Mouse (Mus musculus): ENCODE measurements around the gene Klf12.
"Not testable (repeated sequence)": the region's sequence is repeated elsewhere in the genome, so short reads cannot be mapped to it uniquely, and the experiment has no call there.

Gene Klf12

DNA sequence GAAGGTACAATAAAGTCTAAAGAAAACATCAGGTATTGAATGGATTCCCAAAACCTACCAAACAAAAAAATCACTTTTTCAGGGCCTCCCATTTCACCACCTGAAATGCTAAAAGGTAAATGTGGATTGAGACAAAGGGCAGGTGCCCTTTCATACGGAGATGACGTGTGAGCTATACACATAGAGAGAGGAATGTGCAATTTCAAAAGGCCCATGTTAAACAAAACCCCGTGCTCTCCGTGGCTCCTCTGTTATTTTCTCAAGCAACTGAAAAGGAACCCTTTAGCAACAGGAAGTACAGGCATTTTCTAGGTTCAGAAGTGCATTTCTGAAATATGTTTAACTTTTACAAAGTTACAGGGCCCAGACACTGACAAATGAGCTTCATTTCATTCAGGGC is 399.4 kb downstream of the Klf12 start:
- DNase-seq (ENCODE audit: low read depth): no peak

DNA sequence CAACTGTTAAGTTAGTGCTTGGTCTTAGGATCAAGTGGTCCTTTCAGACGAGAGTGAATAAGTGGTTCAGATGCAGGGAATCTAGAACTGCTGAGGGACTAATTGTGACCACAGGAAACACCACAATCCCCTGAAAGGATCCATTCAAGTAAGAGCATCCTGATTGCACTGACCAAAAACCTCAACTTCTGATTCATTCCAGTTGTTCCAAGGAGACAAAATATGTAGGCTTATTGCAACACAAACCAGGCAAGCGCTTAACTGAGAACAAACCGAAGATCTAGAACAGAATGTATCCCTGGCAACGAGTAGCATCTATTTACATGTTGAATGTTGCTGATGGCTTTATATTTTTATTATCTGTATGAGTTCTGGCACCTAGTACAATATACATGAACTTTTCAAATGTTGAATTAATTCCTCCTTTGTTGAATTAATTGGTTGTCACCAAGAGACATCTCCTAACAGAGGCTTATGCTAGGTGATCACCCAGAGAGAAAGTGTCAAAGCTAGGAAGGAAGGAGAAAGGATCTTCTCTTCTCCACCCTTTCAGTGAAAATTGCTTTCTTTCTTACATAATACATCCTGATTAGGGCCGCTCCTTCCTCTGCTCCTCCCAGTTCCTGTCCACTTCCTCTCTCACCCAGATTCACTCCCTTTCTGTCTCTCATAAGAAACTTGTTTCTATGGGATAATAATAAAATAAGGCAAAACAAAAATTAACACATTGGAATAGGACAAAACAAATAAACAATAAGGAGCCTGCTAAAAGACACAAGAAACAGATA is 407.5 kb downstream of the Klf12 start:
- DNase-seq (ENCODE audit: low read depth): no peak

DNA sequence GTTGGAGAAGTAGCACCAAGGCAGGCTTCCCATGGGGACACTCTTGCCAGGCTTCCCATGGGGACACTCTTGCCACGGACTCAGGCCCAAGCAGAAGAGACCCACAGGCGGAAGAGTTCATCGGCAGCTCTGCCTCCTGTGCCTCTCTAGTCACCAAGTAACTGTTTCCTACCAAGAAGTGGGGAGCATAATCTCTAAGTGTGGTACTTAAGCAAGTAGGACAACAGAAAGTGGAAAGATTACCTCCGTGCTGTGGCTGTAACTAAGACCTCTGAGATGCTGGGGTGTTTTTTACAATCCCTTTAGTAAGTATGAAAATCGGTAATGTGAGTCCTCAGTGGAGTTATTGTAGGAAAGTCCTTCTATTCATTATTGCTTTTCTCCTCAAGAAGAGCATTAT is 410.8 kb downstream of the Klf12 start:
- DNase-seq (ENCODE audit: low read depth): no peak

DNA sequence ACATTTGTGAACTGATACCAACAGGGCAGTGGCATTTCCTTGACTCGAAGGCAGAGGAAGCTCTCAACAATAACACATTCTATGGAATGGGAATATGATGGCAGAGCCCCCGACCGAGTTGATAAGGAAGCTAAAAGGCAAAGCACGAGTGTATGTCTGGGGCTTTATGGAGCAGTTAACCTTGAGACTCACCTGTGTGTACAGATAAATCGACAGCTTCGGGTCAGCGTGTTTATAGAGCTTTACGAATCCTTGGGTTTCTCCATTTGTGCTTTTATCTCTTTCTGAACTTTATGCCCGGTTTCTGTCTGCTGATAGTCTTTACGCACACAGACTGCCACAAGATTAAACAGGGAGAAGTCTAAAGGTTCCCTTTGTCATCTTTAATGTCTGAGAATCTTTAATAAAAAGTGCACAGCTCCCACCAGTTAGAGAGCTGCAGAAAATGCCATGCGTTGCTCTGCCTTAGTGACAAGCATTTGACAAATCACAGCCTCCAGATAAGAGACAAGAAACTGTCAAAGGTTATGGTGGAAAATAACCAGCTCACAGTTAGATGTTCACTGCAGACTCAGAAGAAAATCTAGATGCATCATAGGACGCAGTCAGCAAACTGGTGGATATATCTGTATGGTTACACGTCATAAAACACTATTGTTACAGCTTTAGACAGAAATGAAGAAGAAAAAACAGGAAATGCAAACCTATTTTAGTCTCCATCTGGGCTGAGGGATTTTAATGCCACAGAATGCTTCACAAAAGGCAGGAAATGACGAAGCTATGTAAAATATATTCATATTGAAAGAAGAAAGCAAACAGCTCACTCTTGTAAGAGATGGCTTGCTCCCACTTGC is 428.1 kb downstream of the Klf12 start:
- no peak for DNase-seq (ENCODE audit: low read depth)

DNA sequence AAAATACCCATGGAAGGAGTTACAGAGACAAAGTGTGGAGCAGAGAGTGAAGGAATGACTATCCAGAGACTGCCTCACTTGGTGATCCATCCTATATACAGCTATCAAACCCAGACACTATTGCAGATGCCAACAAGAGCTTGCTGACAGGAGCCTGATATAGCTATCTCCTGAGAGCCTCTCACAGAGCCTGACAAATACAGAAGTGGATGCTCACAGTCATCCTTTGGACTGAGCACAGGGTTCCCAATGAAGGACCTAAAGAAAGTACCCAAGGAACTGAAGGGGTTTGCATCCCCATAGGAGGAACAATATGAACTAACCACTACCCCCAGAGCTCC is 430.0 kb downstream of the Klf12 start:
- not testable (repeated sequence) for DNase-seq (ENCODE audit: low read depth)

DNA sequence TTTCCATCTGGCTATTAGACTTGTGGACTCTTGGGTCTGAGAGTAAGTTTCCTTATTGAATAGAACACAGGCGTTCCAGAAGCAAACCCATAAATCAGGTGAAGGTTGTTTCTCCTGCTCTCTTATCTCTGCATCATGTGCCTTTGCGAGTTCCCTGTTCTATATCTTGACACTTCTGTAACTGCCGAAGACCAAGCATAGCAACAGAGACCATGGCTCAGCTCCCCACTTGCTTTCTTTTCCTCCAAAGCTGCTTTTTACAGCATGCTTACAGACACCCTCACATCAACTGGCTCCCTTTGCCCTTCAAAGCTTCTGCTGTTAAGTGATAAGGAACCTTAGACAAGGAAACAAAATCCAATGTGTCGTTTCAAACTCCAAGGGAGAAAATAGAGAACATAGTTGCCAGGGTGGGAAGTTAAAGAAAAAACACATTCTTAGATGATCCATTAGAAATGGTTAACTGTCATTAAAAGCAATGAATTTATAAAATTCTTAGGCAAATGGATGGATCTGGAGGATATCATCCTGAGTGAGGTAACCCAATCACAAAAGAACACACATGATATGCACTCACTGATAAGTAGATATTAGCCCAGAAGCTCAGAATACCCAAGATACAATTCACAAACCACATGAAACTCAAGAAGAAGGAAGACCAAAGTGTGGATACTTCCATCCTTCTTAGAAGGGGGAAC is 430.6 kb downstream of the Klf12 start:
- DNase-seq (ENCODE audit: low read depth): not testable (repeated sequence)

DNA sequence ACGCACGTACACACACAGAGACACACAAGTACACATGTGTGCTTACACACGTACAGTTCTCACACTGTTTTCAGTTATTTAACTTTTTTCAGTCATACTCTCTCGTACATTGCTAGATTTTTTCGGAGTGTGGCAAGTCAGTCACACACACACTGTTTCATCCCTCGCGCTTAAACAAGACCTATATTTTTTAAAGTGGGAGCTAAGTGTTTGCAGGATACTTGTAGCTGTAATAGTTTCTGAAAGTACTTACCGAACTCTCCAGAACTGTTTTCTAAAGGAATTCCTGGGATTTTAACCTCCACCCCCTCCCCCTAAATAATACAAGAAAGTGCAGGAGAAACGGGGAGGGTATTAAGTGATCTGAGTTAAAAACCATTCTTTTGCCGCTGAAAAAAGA is 434.1 kb downstream of the Klf12 start:
- DNase-seq (ENCODE audit: low read depth): no peak

DNA sequence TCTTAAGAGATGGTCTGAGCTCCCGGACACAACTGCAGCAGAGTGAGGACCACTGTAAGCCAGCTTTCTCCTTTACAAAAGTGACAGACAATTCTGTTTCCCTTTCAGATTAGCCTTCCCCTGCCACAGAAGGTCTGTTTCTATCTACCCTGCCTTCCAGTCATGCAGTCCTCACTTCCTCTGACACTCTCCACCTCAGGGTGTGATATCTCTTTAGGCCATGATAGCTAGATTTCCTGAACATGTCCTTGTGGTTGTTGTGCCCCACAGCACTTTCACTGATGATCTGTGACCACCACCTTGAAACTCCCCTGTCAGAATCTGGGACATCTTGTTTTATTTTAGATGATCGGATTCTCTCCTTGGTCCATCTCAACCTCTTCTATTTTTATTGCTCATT is 437.0 kb downstream of the Klf12 start:
- peak; percentile 10 for DNase-seq (ENCODE audit: low read depth)

DNA sequence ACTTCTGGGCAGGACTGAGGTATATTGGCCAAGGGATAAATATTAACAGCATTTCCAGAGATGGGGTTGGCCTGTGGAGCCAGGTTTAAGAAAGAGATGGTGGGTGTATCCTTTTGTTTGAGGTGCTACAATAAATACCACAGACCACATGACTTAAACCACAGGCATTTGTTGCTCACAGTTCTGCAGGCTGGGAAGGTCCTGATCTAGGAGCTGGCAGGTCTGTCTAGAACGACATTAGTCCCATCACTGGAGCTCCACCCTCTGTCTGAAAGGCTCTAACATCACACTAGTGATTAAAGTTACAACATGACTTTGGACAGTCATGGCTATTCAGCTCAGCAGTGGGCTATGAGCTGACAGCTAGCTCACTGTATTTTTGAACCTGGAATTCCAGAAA is 457.8 kb downstream of the Klf12 start:
- no peak for DNase-seq (ENCODE audit: low read depth)
